Mouse (Mus musculus) liver, adult (tissue): ENCODE measurements around the gene Mfap3.
A peak's percentile ranks its signal among the peaks of the same experiment; 100 is the strongest.

ENCODE experiments used
- GATA4 ChIP-seq: IDR thresholded peaks from 2 replicates; pipeline ENCODE4 v1.6.1; 2014; ENCODE audit warnings: mild to moderate bottlenecking, low read length; ENCODE audit not compliant: insufficient replicate concordance

Mfap3 gene

GRCm38 (mm10) chr11:57519304-57519703 lies 840 bp downstream of the Mfap3 start:
- TF ChIP-seq GATA4, result no peak

DNA sequence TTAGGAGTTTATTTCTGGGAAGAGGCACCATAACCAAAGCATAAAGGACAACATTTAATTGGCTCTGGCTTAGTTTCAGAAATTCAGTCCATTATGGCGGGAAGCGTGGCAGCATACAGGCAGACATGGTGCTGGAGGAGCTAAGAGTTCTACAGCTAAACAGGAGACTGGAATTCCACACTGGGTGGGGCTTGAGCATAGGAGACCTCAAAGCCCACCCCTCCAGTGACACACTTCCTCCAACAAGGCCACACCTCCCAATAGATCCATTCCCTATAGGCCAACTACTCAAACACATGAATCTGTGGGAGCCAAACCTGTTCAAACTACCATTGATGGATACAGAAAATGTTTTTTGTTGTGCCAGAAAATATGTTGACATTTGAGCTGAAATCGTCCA lies 2.7 kb downstream of the Mfap3 start:
- TF ChIP-seq GATA4, result no peak

GRCm38 (mm10) chr11:57522046-57522445 lies 3.6 kb downstream of the Mfap3 start:
- TF ChIP-seq GATA4, result no peak

- no peak for TF ChIP-seq GATA4
Observed at GRCm38 (mm10) chr11:57523418-57523817, 5.0 kb downstream of the Mfap3 start.

DNA sequence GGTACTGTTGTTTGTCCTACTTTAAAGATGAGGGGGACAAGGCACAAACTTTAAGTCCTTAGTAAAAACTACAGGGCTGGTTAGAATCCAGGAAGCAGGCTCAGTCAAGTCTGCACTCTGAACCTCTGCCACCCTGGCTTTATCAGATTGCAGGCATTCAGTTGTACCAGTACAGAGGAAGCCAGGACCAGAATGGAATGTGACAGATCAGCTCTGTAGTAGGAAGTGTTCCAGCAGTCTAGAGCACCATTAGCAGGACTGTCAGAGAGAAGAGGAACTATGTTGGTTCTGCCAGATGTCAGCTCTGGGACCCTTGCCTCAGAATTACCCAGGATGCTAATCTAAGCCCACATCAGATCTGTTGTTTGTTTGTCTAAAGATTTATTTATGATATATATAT lies 6.1 kb downstream of the Mfap3 start:
- TF ChIP-seq GATA4, result peak; percentile 38; the same call in 1 of the 2 replicates

DNA sequence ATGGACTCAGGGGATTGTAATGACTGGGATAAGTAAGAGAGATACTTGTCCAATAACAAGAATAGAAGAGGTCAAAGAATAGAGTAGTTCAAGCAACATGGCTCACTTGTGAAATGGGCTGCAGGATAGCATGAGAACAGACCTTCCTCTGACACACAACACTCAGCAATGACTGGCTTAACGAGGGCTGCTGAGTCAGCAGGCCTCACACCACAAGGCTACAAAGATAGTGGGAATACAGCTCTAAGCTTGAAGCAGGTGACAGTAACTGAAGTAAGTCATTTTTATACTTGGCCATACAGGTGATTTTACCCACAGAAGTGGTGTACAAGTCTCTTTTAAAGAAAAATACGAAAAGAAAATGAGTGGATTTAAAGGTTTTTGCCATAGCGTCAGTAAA lies 7.4 kb downstream of the Mfap3 start:
- no peak for TF ChIP-seq GATA4

DNA sequence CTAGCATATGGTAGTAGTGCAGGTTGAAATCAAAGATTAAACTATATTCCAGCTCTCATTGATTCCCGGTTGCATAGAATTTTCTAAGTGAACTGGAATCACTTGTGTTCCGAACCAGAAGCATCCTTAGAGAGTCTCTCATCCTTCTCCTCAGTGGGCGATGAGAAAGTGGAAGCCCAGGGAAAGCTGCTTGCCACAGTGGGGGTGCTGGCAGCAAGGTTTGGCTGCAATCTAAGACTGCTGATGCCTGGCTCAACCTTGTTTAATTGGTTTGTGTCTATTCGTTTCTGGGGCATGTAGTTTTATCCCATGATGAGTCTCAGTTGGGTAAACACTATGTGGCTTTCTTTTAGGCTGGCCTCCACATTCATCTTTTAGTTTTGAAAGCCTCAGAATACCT lies 9.0 kb downstream of the Mfap3 start:
- no peak for TF ChIP-seq GATA4

DNA sequence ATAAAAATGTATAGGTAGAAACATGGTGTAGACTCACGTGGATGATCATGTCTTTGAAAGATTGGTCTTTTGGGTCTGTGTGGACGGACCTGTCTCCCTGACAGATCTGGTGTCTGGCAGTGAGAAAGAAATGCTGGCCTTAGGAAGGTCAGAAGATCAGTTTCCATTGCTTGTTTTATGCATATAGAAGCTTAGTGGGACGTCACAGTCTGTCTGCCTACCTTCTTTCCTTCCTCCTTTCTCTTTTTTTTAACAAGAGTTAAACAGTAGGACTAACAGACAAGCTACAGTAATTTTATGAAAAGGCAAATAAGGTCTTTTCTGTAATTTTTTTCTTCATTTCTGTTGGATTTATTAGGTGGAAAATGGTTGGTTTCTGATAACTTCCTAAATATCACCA lies 10.6 kb downstream of the Mfap3 start:
- no peak for TF ChIP-seq GATA4

GRCm38 (mm10) chr11:57531300-57531950 lies 13.0 kb downstream of the Mfap3 start:
- TF ChIP-seq GATA4, result no peak; the same call in 1 of the 2 replicates

DNA sequence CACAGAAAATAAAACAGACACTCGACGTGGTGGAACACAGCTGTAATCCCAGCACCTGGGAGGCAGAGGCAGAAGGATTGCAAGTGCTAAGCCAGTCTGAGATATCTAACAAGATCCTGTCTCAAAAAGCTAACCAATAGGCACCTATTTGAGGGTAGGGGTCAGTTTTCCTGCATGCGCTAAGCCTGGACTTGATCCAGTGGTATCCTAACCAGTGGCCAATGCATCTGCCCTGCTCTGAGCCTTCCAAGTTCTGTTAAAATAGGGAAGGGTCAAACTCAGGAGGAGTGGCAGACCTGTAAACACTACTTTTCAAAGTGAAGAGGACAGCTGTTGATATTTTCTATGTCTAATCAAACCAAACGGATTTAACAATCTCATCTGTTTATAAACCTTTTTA lies 13.8 kb downstream of the Mfap3 start:
- no peak for TF ChIP-seq GATA4

DNA sequence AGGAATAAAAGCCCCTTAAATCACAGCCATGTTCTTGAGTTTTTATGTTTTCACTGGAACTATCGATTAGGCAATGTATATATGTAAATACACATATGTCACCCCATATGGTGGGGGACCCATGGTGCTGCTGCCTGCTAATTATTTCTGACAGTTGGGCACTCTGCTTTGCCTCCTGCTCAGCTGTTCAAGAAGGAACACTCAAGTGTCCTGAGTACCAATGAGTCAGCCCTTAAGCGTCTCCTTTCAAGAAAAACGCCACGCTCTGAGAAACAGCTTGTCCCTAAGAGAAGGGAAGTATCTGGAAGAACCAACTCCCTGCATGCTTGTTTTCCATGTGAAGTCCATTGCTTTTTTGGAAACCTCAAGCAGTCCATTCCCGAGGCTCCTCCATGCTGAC lies 17.4 kb downstream of the Mfap3 start:
- no peak for TF ChIP-seq GATA4

DNA sequence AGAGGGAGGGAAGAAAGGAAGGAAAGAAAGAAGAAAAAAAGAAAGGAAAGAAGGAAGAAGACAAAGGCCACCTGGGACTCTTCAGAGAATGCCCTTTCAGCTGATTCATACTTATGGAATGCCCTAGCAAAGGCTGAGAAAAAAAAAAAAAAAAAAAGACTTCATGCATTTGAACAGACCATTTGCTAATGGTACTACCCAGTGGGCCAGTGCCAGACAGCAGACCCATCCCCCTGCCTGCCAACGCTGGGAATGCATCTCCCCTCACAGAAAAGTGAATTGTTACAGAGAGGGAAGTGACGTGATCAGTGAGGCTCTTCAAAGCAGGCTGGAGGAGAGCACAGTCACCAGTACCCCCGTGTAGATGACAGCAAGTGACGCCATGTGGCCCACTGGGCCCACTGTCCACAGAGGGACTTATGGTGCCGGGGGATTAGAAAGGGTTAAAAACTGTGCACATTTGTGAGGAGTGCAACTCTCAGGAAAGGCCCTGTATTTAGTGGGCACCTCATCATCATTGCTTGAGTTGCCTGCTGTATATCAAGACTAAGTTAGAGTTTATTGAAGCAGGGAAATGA lies 21.5 kb downstream of the Mfap3 start:
- TF ChIP-seq GATA4, result no peak

DNA sequence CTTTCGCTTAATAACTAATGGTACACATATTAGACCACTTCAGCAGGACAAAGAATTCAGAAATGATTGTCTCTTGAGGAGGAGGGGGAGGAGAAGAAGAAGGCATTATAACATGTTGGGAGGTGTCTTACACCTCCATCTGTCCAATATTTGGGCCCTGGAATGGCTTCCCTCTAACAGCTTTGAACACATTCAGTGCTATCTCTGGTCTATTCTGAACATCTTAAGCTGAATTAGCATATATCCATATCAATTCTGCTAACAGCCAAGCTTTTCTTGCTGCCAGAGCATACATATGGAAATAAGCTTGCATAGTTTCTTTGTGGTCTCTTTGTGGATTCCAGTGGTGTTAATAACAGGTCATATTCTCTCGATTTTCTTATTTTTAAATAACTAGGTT lies 22.2 kb downstream of the Mfap3 start:
- TF ChIP-seq GATA4, result no peak

DNA sequence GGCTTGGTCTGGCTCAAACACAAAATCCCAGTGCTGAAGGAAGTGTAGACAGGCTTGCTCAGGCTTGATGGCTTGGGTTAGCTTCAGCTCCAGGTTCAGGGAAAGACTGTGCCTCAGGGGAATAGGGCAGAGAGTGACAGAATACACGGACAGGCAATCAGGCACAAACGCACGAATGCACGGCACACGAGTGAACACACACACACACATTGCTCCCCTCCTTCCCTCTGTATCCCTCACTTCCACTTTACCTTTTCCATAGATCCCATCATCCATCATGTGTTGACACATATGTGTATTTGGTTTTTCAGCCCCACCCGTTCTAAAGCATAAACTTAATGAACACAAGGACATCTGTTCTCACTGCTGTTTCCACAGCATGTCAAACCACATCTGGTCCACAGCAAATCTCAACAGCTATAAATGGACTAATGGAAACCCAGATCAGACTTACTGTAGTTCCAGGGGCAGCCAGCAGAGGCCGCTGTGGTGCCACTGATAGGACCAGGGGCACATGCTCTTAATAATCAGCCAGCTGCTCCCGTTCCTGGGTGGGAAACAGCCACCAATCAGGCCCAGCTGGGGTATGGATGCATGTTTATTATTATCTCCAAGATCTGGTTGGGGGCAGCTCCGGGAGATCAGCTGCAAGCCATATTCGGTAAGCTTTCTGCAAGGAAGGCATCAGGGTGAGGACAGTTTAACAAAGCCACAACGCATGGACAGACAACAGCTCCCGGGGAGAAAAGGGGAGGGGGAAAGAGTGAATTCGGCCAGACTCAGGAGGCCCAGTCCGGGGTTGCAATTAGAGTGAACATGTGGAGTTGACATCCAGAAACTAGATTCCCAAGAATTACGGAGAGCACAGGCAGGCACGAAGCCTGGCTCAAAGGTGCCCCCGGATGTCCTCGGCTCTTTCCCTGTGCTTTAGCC lies 30.4 kb downstream of the Mfap3 start:
- no peak for TF ChIP-seq GATA4

DNA sequence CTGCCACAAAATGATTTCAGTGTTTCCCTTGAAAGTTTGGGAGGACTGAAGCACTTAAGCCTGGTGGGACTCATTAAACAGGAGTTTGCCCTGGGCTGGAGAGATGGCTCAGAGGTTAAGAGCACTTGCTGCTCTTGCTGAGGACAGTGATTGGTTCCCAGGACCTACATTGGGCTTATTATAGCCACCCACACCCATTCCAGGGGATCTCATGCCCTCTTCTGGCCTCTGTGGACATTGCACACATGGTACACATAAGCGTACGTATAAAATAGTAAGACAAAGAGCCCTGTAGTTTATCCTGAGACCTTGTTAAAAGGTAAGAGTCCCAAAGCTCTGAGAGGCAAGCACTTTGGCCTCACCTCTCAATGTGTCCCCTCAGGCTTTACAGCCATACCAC lies 31.8 kb downstream of the Mfap3 start:
- no peak for TF ChIP-seq GATA4

- no peak for TF ChIP-seq GATA4
Observed at GRCm38 (mm10) chr11:57551016-57551415, 32.6 kb downstream of the Mfap3 start.
